Mouse (Mus musculus) cortical plate, adult 2 months (tissue): ENCODE data around the gene Nat9. TPM values are rescaled to one million over a fixed set of nuclear protein-coding genes. Genes with fewer than 3 reads are reported as not detected.

Source experiments
- H3K27ac ChIP-seq: fragments of 200-500 bp; 2 replicates; pipeline ENCODE4 v1.5.1; 2012; ENCODE audit warnings: low read length, control low read depth, inconsistent platforms; ENCODE audit not compliant: insufficient read depth
- H3K4me1 ChIP-seq: fragments of 200-500 bp; 2 replicates; pipeline ENCODE4 v1.6.1; 2011; ENCODE audit warnings: low read length; ENCODE audit not compliant: control insufficient read depth, insufficient read depth
- H3K4me3 ChIP-seq: fragments of 200-500 bp; 2 replicates; pipeline ENCODE4 v1.5.1; 2011; ENCODE audit warnings: mild to moderate bottlenecking, low read length, control low read depth; ENCODE audit not compliant: insufficient read depth
- CTCF ChIP-seq: fragments of 200-500 bp; IDR thresholded peaks from 2 replicates; pipeline ENCODE4 v1.5.1; 2011; ENCODE audit warnings: mild to moderate bottlenecking, control low read depth, low read length; ENCODE audit not compliant: insufficient read depth; ENCODE audit errors: extremely low read depth
- POLR2A ChIP-seq: fragments of 200-500 bp; IDR thresholded peaks from 2 replicates; pipeline ENCODE4 v1.6.1; 2011; ENCODE audit warnings: mild to moderate bottlenecking, low read length, control low read depth; ENCODE audit not compliant: insufficient read depth; ENCODE audit errors: extremely low read depth
- polyA plus RNA-seq: library from polyadenylated mRNA; depleted of rRNA; stranded (reverse); fragments of >200 nt; gene quantifications from 2 replicates; pipeline ENCODE4 v1.2.3, GENCODE M21; 2012

Nat9 gene
- polyA plus RNA-seq, 1 experiment: 40.9 TPM

GRCm38 (mm10) chr11:115164976-115165374 lies 22.7 kb downstream of the Nat9 start:
- peak overlapping the region; percentile 32; the same call in 1 of the 2 replicates for H3K27ac ChIP-seq
- H3K4me3 ChIP-seq: peak overlapping the region; percentile 57
- no peaks in the 10 kb centered on the region for H3K4me1 ChIP-seq
- no peak for TF ChIP-seq CTCF
- no peak for TF ChIP-seq POLR2A

- Histone ChIP-seq H3K4me1 (no peaks in the 10 kb centered on the region), H3K4me3 (peak overlapping the region; percentile 57), H3K27ac (peak overlapping the region; percentile 32; the same call in 1 of the 2 replicates)
- TF ChIP-seq POLR2A (no peak), CTCF (no peak)
These were observed 23.2 kb downstream of the Nat9 start for GRCm38 (mm10) chr11:115164341-115164975.

GRCm38 (mm10) chr11:115163568-115164150 lies 24.0 kb downstream of the Nat9 start:
- TF ChIP-seq POLR2A: no peak
- no peak for TF ChIP-seq CTCF
- Histone ChIP-seq H3K4me1 (no peaks in the 10 kb centered on the region), H3K4me3 (peak overlapping the region; percentile 57), H3K27ac (0 out of 2 replicates have a peak overlapping the region, but pooled peaks have one; percentile 51)

GRCm38 (mm10) chr11:115162832-115163480 lies 24.7 kb downstream of the Nat9 start, which contains the start of gene Slc9a3r1:
Gene Slc9a3r1 (plus strand): TSS chr11:115163341.
- Histone ChIP-seq H3K27ac (0 out of 2 replicates have a peak within 1 kb of the TSS, but pooled peaks have one; percentile 51), H3K4me1 (no peaks in the 10 kb centered on the region), H3K4me3 (peak within 1 kb of the TSS; percentile 57)
- TF ChIP-seq POLR2A (peak; percentile 74), CTCF (no peak)

GRCm38 (mm10) chr11:115162205-115162601 lies 25.5 kb downstream of the Nat9 start:
- Histone ChIP-seq H3K4me3 (no peak overlapping the region), H3K4me1 (no peaks in the 10 kb centered on the region), H3K27ac (no peak overlapping the region)
- TF ChIP-seq CTCF (no peak), POLR2A (no peak)

- Histone ChIP-seq H3K4me1 (no peaks in the 10 kb centered on the region), H3K27ac (no peak overlapping the region), H3K4me3 (no peak overlapping the region)
- no peak for TF ChIP-seq POLR2A
These were observed 26.0 kb downstream of the Nat9 start for GRCm38 (mm10) chr11:115161578-115162204.

GRCm38 (mm10) chr11:115160883-115161577 lies 26.6 kb downstream of the Nat9 start:
- no peak overlapping the region for H3K27ac ChIP-seq
- H3K4me3 ChIP-seq: no peak overlapping the region
- no peaks in the 10 kb centered on the region for H3K4me1 ChIP-seq
- TF ChIP-seq CTCF: peak; percentile 80
- TF ChIP-seq POLR2A: no peak

- Histone ChIP-seq H3K4me3 (no peak overlapping the region), H3K27ac (no peak overlapping the region), H3K4me1 (no peaks in the 10 kb centered on the region)
- TF ChIP-seq CTCF (peak; percentile 55), POLR2A (no peak)
These were observed 27.5 kb downstream of the Nat9 start for GRCm38 (mm10) chr11:115160016-115160797.
